Mouse (Mus musculus): ENCODE results near the gene Atp8b3. TPM values are rescaled to one million over a fixed set of nuclear protein-coding genes. Genes with fewer than 3 reads are reported as not detected.

Atp8b3 gene
- polyA plus RNA-seq, 1 experiment from 2014 or later = 1.5 TPM

GRCm38 (mm10) chr10:80481002-80481401, 57.9 kb downstream of the Atp8b3 start:
- no peak overlapping the region for H3K4me3 ChIP-seq
- no peak overlapping the region for H3K27ac ChIP-seq (replicated peaks)
- no peak overlapping the region for H3K4me2 ChIP-seq
- H3K9me3 ChIP-seq = no peaks in the 10 kb centered on the region
- H3K4me1 ChIP-seq (replicated peaks) = 0 out of 2 replicates have a peak, but pooled peaks cover 3% of the 10 kb centered on the region
- H3K36me3 ChIP-seq = no peaks in the 10 kb centered on the region
- H3K27me3 ChIP-seq = peaks cover 32% of the 10 kb centered on the region
- H3K9ac ChIP-seq = no peak overlapping the region
- no peak for ATAC-seq (ENCODE audit: low FRiP score, low read depth)
- WGBS = 15% methylated on average over 5 of the region's 5 CpGs

DNA sequence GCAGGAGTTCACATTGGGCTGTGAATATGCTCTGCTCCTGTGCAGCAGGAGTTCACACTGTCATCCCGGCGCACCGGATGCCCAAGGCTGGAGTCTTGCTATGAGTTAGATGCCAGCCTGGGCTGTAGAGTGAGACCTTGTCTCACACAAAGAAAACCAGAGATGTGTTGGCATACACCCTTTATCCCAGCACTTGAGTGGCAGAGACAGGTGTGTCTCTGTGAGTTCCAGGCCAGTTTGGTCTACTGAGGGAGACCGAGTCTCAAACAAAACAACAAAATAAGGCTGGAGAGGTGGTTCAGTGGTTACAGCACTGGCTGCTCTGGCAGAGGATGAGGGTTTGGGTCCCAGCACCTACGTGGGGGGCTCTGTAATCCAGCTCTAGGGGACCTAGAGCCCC, 60.4 kb downstream of the Atp8b3 start:
- H3K36me3 ChIP-seq = no peaks in the 10 kb centered on the region
- H3K27ac ChIP-seq (replicated peaks) = no peak overlapping the region
- peaks cover 14% of the 10 kb centered on the region for H3K27me3 ChIP-seq
- H3K4me2 ChIP-seq = no peak overlapping the region
- H3K4me1 ChIP-seq (replicated peaks) = peaks cover 7% of the 10 kb centered on the region; the same call in 1 of the 2 replicates
- no peak for ATAC-seq (ENCODE audit: low FRiP score, low read depth)
- WGBS = 79% methylated on average over 5 of the region's 5 CpGs
- no peak overlapping the region for H3K4me3 ChIP-seq
- H3K9me3 ChIP-seq = no peaks in the 10 kb centered on the region
- no peak overlapping the region for H3K9ac ChIP-seq

GRCm38 (mm10) chr10:80475290-80475959, 63.5 kb downstream of the Atp8b3 start:
- Histone ChIP-seq H3K4me3 (peak overlapping the region; percentile 67), H3K4me1 (replicated peaks) (peaks cover 10% of the 10 kb centered on the region; the same call in 1 of the 2 replicates), H3K36me3 (no peaks in the 10 kb centered on the region), H3K4me2 (peak overlapping the region; percentile 68), H3K27me3 (peaks cover 12% of the 10 kb centered on the region), H3K9ac (peak overlapping the region; percentile 58), H3K9me3 (no peaks in the 10 kb centered on the region), H3K27ac (replicated peaks) (peak overlapping the region; percentile 81)
- WGBS = under 1% methylated on average over 57 of the region's 58 CpGs
- ATAC-seq (ENCODE audit: low FRiP score, low read depth) = peak; percentile 90

Other genes with a start within 250 kb of the Atp8b3 start
- 551 and 587 TPM in 2 replicates for gene Rps15, start 246.7 kb downstream of the Atp8b3 start, polyA plus RNA-seq (2015; fragmentation: Nextera tagmentation; extraction: Ambion mirVana)
- 175 and 181 TPM in 2 replicates for gene Apc2, start 243.1 kb downstream of the Atp8b3 start, polyA plus RNA-seq (2015; fragmentation: Nextera tagmentation; extraction: Ambion mirVana)
- gene 2310011J03Rik, start 218.6 kb downstream of the Atp8b3 start, polyA plus RNA-seq (2015; fragmentation: Nextera tagmentation; extraction: Ambion mirVana) = 29.8 and 30.1 TPM in 2 replicates
- 6.1 and 6.7 TPM in 2 replicates for gene Pcsk4, start 209.6 kb downstream of the Atp8b3 start, polyA plus RNA-seq (2015; fragmentation: Nextera tagmentation; extraction: Ambion mirVana)
- gene Reep6, start 209.2 kb downstream of the Atp8b3 start, polyA plus RNA-seq (2015; fragmentation: Nextera tagmentation; extraction: Ambion mirVana) = 5.7 and 7.1 TPM in 2 replicates
- gene Adamtsl5, start 190.7 kb downstream of the Atp8b3 start, polyA plus RNA-seq (2015; fragmentation: Nextera tagmentation; extraction: Ambion mirVana) = 0.76 and 1.2 TPM in 2 replicates
- 6.1 and 6.4 TPM in 2 replicates for gene Plk5, start 182.7 kb downstream of the Atp8b3 start, polyA plus RNA-seq (2015; fragmentation: Nextera tagmentation; extraction: Ambion mirVana)
- 18.9 and 19.2 TPM in 2 replicates for gene Mex3d, start 151.5 kb downstream of the Atp8b3 start, polyA plus RNA-seq (2015; fragmentation: Nextera tagmentation; extraction: Ambion mirVana)
- gene Mbd3, start 139.6 kb downstream of the Atp8b3 start, polyA plus RNA-seq (2015; fragmentation: Nextera tagmentation; extraction: Ambion mirVana) = 213 and 229 TPM in 2 replicates
- gene Uqcr11, start 132.3 kb downstream of the Atp8b3 start, polyA plus RNA-seq (2015; fragmentation: Nextera tagmentation; extraction: Ambion mirVana) = 711 and 737 TPM in 2 replicates
- 52.5 and 54.7 TPM in 2 replicates for gene Tcf3, start 105.5 kb downstream of the Atp8b3 start, polyA plus RNA-seq (2015; fragmentation: Nextera tagmentation; extraction: Ambion mirVana)
- gene Onecut3, start 44.3 kb downstream of the Atp8b3 start, polyA plus RNA-seq (2015; fragmentation: Nextera tagmentation; extraction: Ambion mirVana) = 1.6 and 1.7 TPM in 2 replicates
- 30.0 and 33.7 TPM in 2 replicates for gene Rexo1, start 22.4 kb upstream of the Atp8b3 start, polyA plus RNA-seq (2015; fragmentation: Nextera tagmentation; extraction: Ambion mirVana)
- 6.3 and 6.7 TPM in 2 replicates for gene Klf16, start 38.2 kb upstream of the Atp8b3 start, polyA plus RNA-seq (2015; fragmentation: Nextera tagmentation; extraction: Ambion mirVana)
- 134 and 159 TPM in 2 replicates for gene Abhd17a, start 51.2 kb upstream of the Atp8b3 start, polyA plus RNA-seq (2015; fragmentation: Nextera tagmentation; extraction: Ambion mirVana)
- 64.2 and 71.6 TPM in 2 replicates for gene Scamp4, start 63.7 kb upstream of the Atp8b3 start, polyA plus RNA-seq (2015; fragmentation: Nextera tagmentation; extraction: Ambion mirVana)
- 4.8 and 5.4 TPM in 2 replicates for gene Adat3, start 63.8 kb upstream of the Atp8b3 start, polyA plus RNA-seq (2015; fragmentation: Nextera tagmentation; extraction: Ambion mirVana)
- gene Gm49322, start 66.9 kb upstream of the Atp8b3 start, polyA plus RNA-seq (2015; fragmentation: Nextera tagmentation; extraction: Ambion mirVana) = 3.4 and 4.1 TPM in 2 replicates
- 109 and 127 TPM in 2 replicates for gene Csnk1g2, start 83.7 kb upstream of the Atp8b3 start, polyA plus RNA-seq (2015; fragmentation: Nextera tagmentation; extraction: Ambion mirVana)
- 83.6 and 93.2 TPM in 2 replicates for gene Btbd2, start 117.9 kb upstream of the Atp8b3 start, polyA plus RNA-seq (2015; fragmentation: Nextera tagmentation; extraction: Ambion mirVana)
- gene Mknk2, start 139.0 kb upstream of the Atp8b3 start, polyA plus RNA-seq (2015; fragmentation: Nextera tagmentation; extraction: Ambion mirVana) = 56.7 and 61.0 TPM in 2 replicates
- 57.5 and 60.2 TPM in 2 replicates for gene Mob3a, start 162.9 kb upstream of the Atp8b3 start, polyA plus RNA-seq (2015; fragmentation: Nextera tagmentation; extraction: Ambion mirVana)
- 39.2 and 46.1 TPM in 2 replicates for gene Izumo4, start 163.1 kb upstream of the Atp8b3 start, polyA plus RNA-seq (2015; fragmentation: Nextera tagmentation; extraction: Ambion mirVana)
- gene Ap3d1, start 203.1 kb upstream of the Atp8b3 start, polyA plus RNA-seq (2015; fragmentation: Nextera tagmentation; extraction: Ambion mirVana) = 109 and 120 TPM in 2 replicates
- gene Dot1l, start 216.1 kb upstream of the Atp8b3 start, polyA plus RNA-seq (2015; fragmentation: Nextera tagmentation; extraction: Ambion mirVana) = 18.3 and 21.6 TPM in 2 replicates

All from hindbrain, embryonic 15.5 days (tissue).